Mouse (Mus musculus) CD4-positive, CD25-positive, alpha-beta regulatory T cell, adult 9 weeks (primary cell): ENCODE measurements around the gene Pth2r. TPM values are rescaled to one million over a fixed set of nuclear protein-coding genes. Genes with fewer than 3 reads are reported as not detected.

ENCODE experiments used
- polyA plus RNA-seq: library from polyadenylated mRNA; unstranded; fragments of 100-300 nt; shearing (Covaris generic); gene quantifications from one replicate; pipeline ENCODE4 v1.2.1, GENCODE M21; 2017

Pth2r gene
- polyA plus RNA-seq, result not detected

GRCm38 (mm10) chr1:65281756-65282155 lies at the start of gene Pth2r:
TSS of gene Pth2r (plus strand) at chr1:65282056.

Other genes with a start within 250 kb of the Pth2r start
- gene Akr1cl, start 249.3 kb upstream of the Pth2r start, polyA plus RNA-seq, result 0.25 TPM
- not detected for gene Cryge, start 230.9 kb upstream of the Pth2r start, polyA plus RNA-seq
- gene Crygd, start 218.6 kb upstream of the Pth2r start, polyA plus RNA-seq, result not detected
- gene Crygc, start 208.4 kb upstream of the Pth2r start, polyA plus RNA-seq, result not detected
- gene Crygb, start 199.8 kb upstream of the Pth2r start, polyA plus RNA-seq, result not detected
- gene Cryga, start 178.7 kb upstream of the Pth2r start, polyA plus RNA-seq, result not detected
- gene Gm28845, start 162.5 kb upstream of the Pth2r start, polyA plus RNA-seq, result not detected
- gene D630023F18Rik, start 158.8 kb upstream of the Pth2r start, polyA plus RNA-seq, result not detected
- gene Idh1, start 95.6 kb upstream of the Pth2r start, polyA plus RNA-seq, result 14.0 TPM
- gene Pikfyve, start 95.4 kb upstream of the Pth2r start, polyA plus RNA-seq, result 30.0 TPM